ENCODE assay signal across 17 mouse cellular contexts in the genomic region with DNA sequence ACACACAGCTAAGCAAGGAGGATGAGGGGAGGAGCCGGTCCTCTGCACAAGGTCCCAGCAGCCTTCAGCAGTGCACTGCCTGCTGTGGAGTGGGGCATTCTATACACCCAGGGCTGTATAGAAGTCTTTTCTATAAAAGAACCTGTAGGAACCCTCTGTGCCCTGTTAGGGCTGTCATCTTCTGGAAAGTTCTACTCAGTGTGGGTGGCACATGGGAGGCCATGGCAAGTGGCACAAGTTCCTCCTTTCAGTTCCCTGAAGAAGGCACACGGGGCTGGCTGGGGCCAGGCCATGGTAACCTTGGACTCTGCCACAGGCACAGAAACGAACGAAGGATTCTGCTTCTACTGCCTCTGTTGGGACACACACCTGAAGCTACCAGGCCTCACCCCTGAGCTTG. TPM values are rescaled to one million over a fixed set of nuclear protein-coding genes. Genes with fewer than 3 reads are reported as not detected.
DNase-seq lines count a peak whose midpoint lies in the region; ATAC-seq and TF ChIP-seq lines count a peak whose summit lies in the region.
"Had no signal": no experiment of that assay in that cellular context is flagged by ENCODE, and none has a peak within 500 bp of the region (broad histone marks: within the 10 kb centered on the region; RNA-seq: fewer than 3 reads in every experiment).

No protein-coding gene starts in this region.

- H3K36me3 ChIP-seq in heart, embryonic 10.5 days = peaks cover 39% of the 10 kb centered on the region
- H3K36me3 ChIP-seq in liver, postnatal 0 days (replicated peaks; ENCODE audit: insufficient read depth, low read length) = peaks cover 26% of the 10 kb centered on the region
- peaks cover 3% of the 10 kb centered on the region; the same call in 1 of the 2 replicates for H3K36me3 ChIP-seq in stomach, postnatal 0 days (ENCODE audit: control insufficient read depth, insufficient read depth, low read length)
- H3K36me3 ChIP-seq in neural tube, embryonic 15.5 days = peaks cover 32% of the 10 kb centered on the region

- TF ChIP-seq CTCF in liver, postnatal 0 days (IDR thresholded peaks at IDR 0.05; ENCODE audit: low read depth) = no peak
- no peak for TF ChIP-seq CTCF in stomach, postnatal 0 days (IDR thresholded peaks at IDR 0.05; ENCODE audit: low read depth)

- H3K9ac ChIP-seq in liver, postnatal 0 days (replicated peaks) = no peak overlapping the region
- H3K9ac ChIP-seq in stomach, postnatal 0 days (ENCODE audit: low read length) = no peak overlapping the region
- no peak overlapping the region for H3K9ac ChIP-seq in neural tube, embryonic 15.5 days (replicated peaks)
- H3K9ac ChIP-seq: limb, embryonic 15.5 days had no signal

- peak; percentile 5 for DNase-seq in heart, postnatal 4 days
- no peak for DNase-seq in heart, embryonic 10.5 days (ENCODE audit: low spot score)
- no peak for DNase-seq in liver, postnatal 0 days
- DNase-seq in liver = no peak
- peak; percentile 79 to 82 for DNase-seq in spleen, postnatal 36 days (ENCODE audit: low spot score in 2 of 2)
- DNase-seq in stomach, postnatal 0 days (ENCODE audit: low spot score) = no peak
- DNase-seq: cerebellum, adult 8-10 months; gastrocnemius, postnatal 36 days; heart, postnatal 14 days; kidney, postnatal 25 days had no signal

- H3K4me1 ChIP-seq in heart, embryonic 10.5 days = peaks cover 45% of the 10 kb centered on the region
- peaks cover 26% of the 10 kb centered on the region for H3K4me1 ChIP-seq in liver, postnatal 0 days (ENCODE audit: insufficient read depth)
- H3K4me1 ChIP-seq in stomach, postnatal 0 days (replicated peaks; ENCODE audit: control insufficient read depth, insufficient read depth) = peaks cover 4% of the 10 kb centered on the region
- H3K4me1 ChIP-seq in neural tube, embryonic 15.5 days = peaks cover 55% of the 10 kb centered on the region

- no peak for TF ChIP-seq EP300 in liver, postnatal 0 days (IDR thresholded peaks at IDR 0.05; ENCODE audit: low read depth)
- TF ChIP-seq EP300 in stomach, postnatal 0 days (optimal IDR thresholded peaks at IDR 0.05) = no peak

- H3K4me3 ChIP-seq in heart, embryonic 10.5 days = no peak overlapping the region
- H3K4me3 ChIP-seq in liver, postnatal 0 days (ENCODE audit: low read depth, low read length) = no peak overlapping the region
- H3K4me3 ChIP-seq in stomach, postnatal 0 days (ENCODE audit: low read depth, low read length) = no peak overlapping the region
- no peak overlapping the region for H3K4me3 ChIP-seq in neural tube, embryonic 15.5 days (replicated peaks)
- H3K4me3 ChIP-seq: limb, embryonic 15.5 days had no signal

- WGBS in heart, embryonic 10.5 days = 84% methylated on average over 4 of the region's 4 CpGs
- WGBS in liver, postnatal 0 days (ENCODE audit: insufficient replicate concordance) = 62% methylated on average over 4 of the region's 4 CpGs
- 95% methylated on average over 4 of the region's 4 CpGs for WGBS in stomach, postnatal 0 days
- 81% methylated on average over 4 of the region's 4 CpGs for WGBS in neural tube, embryonic 15.5 days

- H3K27me3 ChIP-seq in heart, embryonic 10.5 days (ENCODE audit: insufficient read depth, poor library complexity, severe bottlenecking) = no peaks in the 10 kb centered on the region
- no peaks in the 10 kb centered on the region for H3K27me3 ChIP-seq in liver, postnatal 0 days (ENCODE audit: insufficient read depth, low read length)
- no peaks in the 10 kb centered on the region for H3K27me3 ChIP-seq in stomach, postnatal 0 days (ENCODE audit: control insufficient read depth, insufficient read depth, low read length)
- no peaks in the 10 kb centered on the region for H3K27me3 ChIP-seq in neural tube, embryonic 15.5 days (replicated peaks)
- H3K27me3 ChIP-seq: limb, embryonic 15.5 days had no signal

- H3K4me2 ChIP-seq in liver, postnatal 0 days (ENCODE audit: low read depth, low read length) = no peak overlapping the region
- H3K4me2 ChIP-seq in stomach, postnatal 0 days (replicated peaks; ENCODE audit: low read depth) = no peak overlapping the region
- no peak overlapping the region for H3K4me2 ChIP-seq in neural tube, embryonic 15.5 days
- H3K4me2 ChIP-seq: limb, embryonic 15.5 days had no signal

- no peak for ATAC-seq in liver, postnatal 0 days
- ATAC-seq in common myeloid progenitor, adult 5-6 weeks (replicated peaks; ENCODE audit: low read depth, poor library complexity, severe bottlenecking) = peak; percentile 9; the same call in 1 of the 2 replicates
- no peak for ATAC-seq in stomach, postnatal 0 days (ENCODE audit: low FRiP score, low TSS enrichment)
- ATAC-seq in neural tube, embryonic 15.5 days (ENCODE audit: low FRiP score) = no peak
- ATAC-seq: activated CD4-positive, CD25-positive, alpha-beta regulatory T cell, adult 4 months; inflammation-experienced regulatory T-cells, adult 6 months; midbrain, embryonic 16.5 days had no signal

- H3K27ac ChIP-seq in heart, embryonic 10.5 days = no peak overlapping the region
- H3K27ac ChIP-seq in liver, postnatal 0 days (ENCODE audit: low read depth) = peak overlapping the region; percentile 52
- H3K27ac ChIP-seq in stomach, postnatal 0 days (replicated peaks) = no peak overlapping the region
- no peak overlapping the region for H3K27ac ChIP-seq in neural tube, embryonic 15.5 days (replicated peaks)
- H3K27ac ChIP-seq: limb, embryonic 15.5 days had no signal

- no peaks in the 10 kb centered on the region for H3K9me3 ChIP-seq in heart, embryonic 10.5 days
- no peaks in the 10 kb centered on the region for H3K9me3 ChIP-seq in liver, postnatal 0 days (ENCODE audit: low read length)
- H3K9me3 ChIP-seq in stomach, postnatal 0 days (ENCODE audit: control insufficient read depth, low read length) = no peaks in the 10 kb centered on the region
- H3K9me3 ChIP-seq in neural tube, embryonic 15.5 days (replicated peaks) = no peaks in the 10 kb centered on the region
- H3K9me3 ChIP-seq: limb, embryonic 15.5 days had no signal

RNA-seq across cellular contexts. Expression of gene Fem1a, which starts 8.4 kb away (rescaled TPM):
- 10 to 100 TPM; 69.6 to 73.8 TPM for total RNA-seq in heart, postnatal 4 days (2021)
- 15.0 and 20.3 TPM in 2 replicates for polyA plus RNA-seq in heart, embryonic 10.5 days (2016; fragmentation: Nextera tagmentation; extraction: Ambion mirVana)
- polyA plus RNA-seq in liver, postnatal 0 days (2015; fragmentation: Nextera tagmentation; extraction: Ambion mirVana) = 5.1 and 5.2 TPM in 2 replicates
- total RNA-seq in common myeloid progenitor, adult 5-6 weeks (2017) = 15.1 and 17.1 TPM in 2 replicates
- polyA plus RNA-seq in stomach, postnatal 0 days (2015; fragmentation: Nextera tagmentation; extraction: Ambion mirVana) = 9.6 and 10.0 TPM in 2 replicates
- polyA plus RNA-seq in neural tube, embryonic 15.5 days (2015; fragmentation: Nextera tagmentation; extraction: Ambion mirVana) = 16.2 and 16.9 TPM in 2 replicates

RNA-seq across cellular contexts. Expression of gene Ticam1, which starts 11.6 kb away (rescaled TPM):
- 10 to 100 TPM; 10.3 to 10.8 TPM for total RNA-seq in heart, postnatal 4 days (2021)
- polyA plus RNA-seq in heart, embryonic 10.5 days (2016; fragmentation: Nextera tagmentation; extraction: Ambion mirVana) = 6.8 and 9.5 TPM in 2 replicates
- 2.6 and 3.1 TPM in 2 replicates for polyA plus RNA-seq in liver, postnatal 0 days (2015; fragmentation: Nextera tagmentation; extraction: Ambion mirVana)
- total RNA-seq in common myeloid progenitor, adult 5-6 weeks (2017) = 4.1 and 4.6 TPM in 2 replicates
- 4.6 and 6.4 TPM in 2 replicates for polyA plus RNA-seq in stomach, postnatal 0 days (2015; fragmentation: Nextera tagmentation; extraction: Ambion mirVana)
- 1.2 and 2.9 TPM in 2 replicates for polyA plus RNA-seq in neural tube, embryonic 15.5 days (2015; fragmentation: Nextera tagmentation; extraction: Ambion mirVana)

RNA-seq across cellular contexts. Expression of gene Plin3, which starts 27.7 kb away (rescaled TPM):
- total RNA-seq in heart, postnatal 4 days (2021) = 10 to 100 TPM; 56.3 to 65.7 TPM
- 81.7 and 93.2 TPM in 2 replicates for polyA plus RNA-seq in heart, embryonic 10.5 days (2016; fragmentation: Nextera tagmentation; extraction: Ambion mirVana)
- 25.8 and 26.8 TPM in 2 replicates for polyA plus RNA-seq in liver, postnatal 0 days (2015; fragmentation: Nextera tagmentation; extraction: Ambion mirVana)
- total RNA-seq in common myeloid progenitor, adult 5-6 weeks (2017) = 8.7 and 11.6 TPM in 2 replicates
- polyA plus RNA-seq in stomach, postnatal 0 days (2015; fragmentation: Nextera tagmentation; extraction: Ambion mirVana) = 65.3 and 67.3 TPM in 2 replicates
- polyA plus RNA-seq in neural tube, embryonic 15.5 days (2015; fragmentation: Nextera tagmentation; extraction: Ambion mirVana) = 13.2 and 28.7 TPM in 2 replicates

RNA-seq across cellular contexts. Expression of gene Arrdc5, which starts 35.1 kb away (rescaled TPM):
- total RNA-seq in heart, postnatal 4 days (2021) = not detected
- polyA plus RNA-seq in heart, embryonic 10.5 days (2016; fragmentation: Nextera tagmentation; extraction: Ambion mirVana) = not detected in 2 replicates
- not detected in 2 replicates for polyA plus RNA-seq in liver, postnatal 0 days (2015; fragmentation: Nextera tagmentation; extraction: Ambion mirVana)
- not detected in 2 replicates for total RNA-seq in common myeloid progenitor, adult 5-6 weeks (2017)
- not detected in 2 replicates for polyA plus RNA-seq in stomach, postnatal 0 days (2015; fragmentation: Nextera tagmentation; extraction: Ambion mirVana)
- polyA plus RNA-seq in neural tube, embryonic 15.5 days (2015; fragmentation: Nextera tagmentation; extraction: Ambion mirVana) = 0.34 TPM in 1 of 2 replicates, not detected in the other
- total RNA-seq: gastrocnemius, postnatal 36 days had no signal
- polyA plus RNA-seq: activated CD4-positive, CD25-positive, alpha-beta regulatory T cell, adult 4 months; inflammation-experienced regulatory T-cells, adult 6 months; limb, embryonic 15.5 days; midbrain, embryonic 16.5 days; neural tube, embryonic 14.5 days had no signal

RNA-seq across cellular contexts. Expression of gene Uhrf1, which starts 38.1 kb away (rescaled TPM):
- total RNA-seq in heart, postnatal 4 days (2021) = 10 to 100 TPM; 71.8 to 76.7 TPM
- 136 and 163 TPM in 2 replicates for polyA plus RNA-seq in heart, embryonic 10.5 days (2016; fragmentation: Nextera tagmentation; extraction: Ambion mirVana)
- polyA plus RNA-seq in liver, postnatal 0 days (2015; fragmentation: Nextera tagmentation; extraction: Ambion mirVana) = 37.8 and 43.5 TPM in 2 replicates
- 142 and 165 TPM in 2 replicates for total RNA-seq in common myeloid progenitor, adult 5-6 weeks (2017)
- 18.4 and 19.5 TPM in 2 replicates for polyA plus RNA-seq in stomach, postnatal 0 days (2015; fragmentation: Nextera tagmentation; extraction: Ambion mirVana)
- polyA plus RNA-seq in neural tube, embryonic 15.5 days (2015; fragmentation: Nextera tagmentation; extraction: Ambion mirVana) = 13.8 and 59.4 TPM in 2 replicates

Comparison
In these comparisons a context has a peak if more than half of its experiments do, and no peak if none do; other contexts are left out.
1. DNase-seq: peak in heart, postnatal 4 days (single experiment) and spleen, postnatal 36 days (2 of 2); none in heart, embryonic 10.5 days (single experiment), liver, postnatal 0 days (single experiment), liver (single experiment) and stomach, postnatal 0 days (single experiment).